Mouse (Mus musculus) forebrain, embryonic 15.5 days (tissue): ENCODE measurements around the gene Atp8a2. TPM values are rescaled to one million over a fixed set of nuclear protein-coding genes. Genes with fewer than 3 reads are reported as not detected.
A peak's percentile ranks its signal among the peaks of the same experiment; 100 is the strongest.

Experiments used
- ATAC-seq: fragments of 200-750 bp; cut with Nextera tagmentation; replicated peaks from 2 replicates; pipeline ENCODE4 v1.8.0; 2017; ENCODE audit warnings: mild to moderate bottlenecking, moderate TSS enrichment, moderate library complexity
- H3K27ac ChIP-seq: fragments of 300-500 bp; sonication (generic); replicated peaks from 2 replicates; pipeline ENCODE4 v1.5.1; 2015; ENCODE audit warnings: mild to moderate bottlenecking, inconsistent platforms
- H3K27me3 ChIP-seq: fragments of 300-500 bp; sonication (generic); 2 replicates; pipeline ENCODE4 v1.6.1; 2015; ENCODE audit warnings: inconsistent platforms
- H3K36me3 ChIP-seq: fragments of 300-500 bp; sonication (generic); 2 replicates; pipeline ENCODE4 v1.6.1; 2015; ENCODE audit warnings: mild to moderate bottlenecking, inconsistent platforms
- H3K4me1 ChIP-seq: fragments of 300-500 bp; sonication (generic); 2 replicates; pipeline ENCODE4 v1.6.1; 2015; ENCODE audit warnings: inconsistent platforms
- H3K4me2 ChIP-seq: fragments of 300-500 bp; sonication (generic); replicated peaks from 2 replicates; pipeline ENCODE4 v1.6.1; 2015; ENCODE audit warnings: mild to moderate bottlenecking, inconsistent platforms
- H3K4me3 ChIP-seq: fragments of 300-500 bp; sonication (generic); 2 replicates; pipeline ENCODE4 v1.5.1; 2015; ENCODE audit warnings: mild to moderate bottlenecking, inconsistent platforms
- H3K9ac ChIP-seq: fragments of 300-500 bp; sonication (generic); replicated peaks from 2 replicates; pipeline ENCODE4 v1.6.1; 2015; ENCODE audit warnings: mild to moderate bottlenecking, inconsistent platforms
- H3K9me3 ChIP-seq: fragments of 300-500 bp; sonication (generic); 2 replicates; pipeline ENCODE4 v1.6.1; 2016; ENCODE audit warnings: inconsistent platforms
- WGBS: fragments of 180-500 bp; shearing (Covaris S2); methylation state at CpG from one replicate; pipeline ENCODE4 v1.1.7; 2015; ENCODE audit warnings: mixed read lengths; 5-methylcytosine and 5-hydroxymethylcytosine counted together
- polyA plus RNA-seq: library from polyadenylated mRNA; unstranded; fragments of >200 nt; fragmentation: Nextera tagmentation; extraction: Ambion mirVana; gene quantifications from 2 replicates; pipeline ENCODE4 v1.2.1, GENCODE M21; 2015

Gene Atp8a2
- polyA plus RNA-seq, 1 experiment from 2014 or later = 31.7 TPM

GRCm38 (mm10) chr14:60181306-60181705 is 15.7 kb downstream of the Atp8a2 start:
- no peaks in the 10 kb centered on the region for H3K36me3 ChIP-seq
- no peaks in the 10 kb centered on the region for H3K27me3 ChIP-seq
- no peaks in the 10 kb centered on the region for H3K9me3 ChIP-seq
- 94% methylated on average over 2 of the region's 2 CpGs for WGBS
- H3K4me2 ChIP-seq = no peak overlapping the region
- H3K27ac ChIP-seq = no peak overlapping the region
- ATAC-seq = no peak
- H3K4me1 ChIP-seq = peaks cover 15% of the 10 kb centered on the region
- H3K9ac ChIP-seq = no peak overlapping the region
- no peak overlapping the region for H3K4me3 ChIP-seq

GRCm38 (mm10) chr14:60178571-60178955 is 18.4 kb downstream of the Atp8a2 start:
- H3K4me3 ChIP-seq = peak overlapping the region; percentile 92
- ATAC-seq = no peak
- peaks cover 6% of the 10 kb centered on the region; the same call in 1 of the 2 replicates for H3K27me3 ChIP-seq
- H3K9me3 ChIP-seq = no peaks in the 10 kb centered on the region
- H3K4me2 ChIP-seq = peak overlapping the region; percentile 93
- 52% methylated on average over 2 of the region's 2 CpGs for WGBS
- H3K9ac ChIP-seq = no peak overlapping the region
- no peaks in the 10 kb centered on the region for H3K36me3 ChIP-seq
- no peak overlapping the region for H3K27ac ChIP-seq
- H3K4me1 ChIP-seq = peaks cover 15% of the 10 kb centered on the region

DNA sequence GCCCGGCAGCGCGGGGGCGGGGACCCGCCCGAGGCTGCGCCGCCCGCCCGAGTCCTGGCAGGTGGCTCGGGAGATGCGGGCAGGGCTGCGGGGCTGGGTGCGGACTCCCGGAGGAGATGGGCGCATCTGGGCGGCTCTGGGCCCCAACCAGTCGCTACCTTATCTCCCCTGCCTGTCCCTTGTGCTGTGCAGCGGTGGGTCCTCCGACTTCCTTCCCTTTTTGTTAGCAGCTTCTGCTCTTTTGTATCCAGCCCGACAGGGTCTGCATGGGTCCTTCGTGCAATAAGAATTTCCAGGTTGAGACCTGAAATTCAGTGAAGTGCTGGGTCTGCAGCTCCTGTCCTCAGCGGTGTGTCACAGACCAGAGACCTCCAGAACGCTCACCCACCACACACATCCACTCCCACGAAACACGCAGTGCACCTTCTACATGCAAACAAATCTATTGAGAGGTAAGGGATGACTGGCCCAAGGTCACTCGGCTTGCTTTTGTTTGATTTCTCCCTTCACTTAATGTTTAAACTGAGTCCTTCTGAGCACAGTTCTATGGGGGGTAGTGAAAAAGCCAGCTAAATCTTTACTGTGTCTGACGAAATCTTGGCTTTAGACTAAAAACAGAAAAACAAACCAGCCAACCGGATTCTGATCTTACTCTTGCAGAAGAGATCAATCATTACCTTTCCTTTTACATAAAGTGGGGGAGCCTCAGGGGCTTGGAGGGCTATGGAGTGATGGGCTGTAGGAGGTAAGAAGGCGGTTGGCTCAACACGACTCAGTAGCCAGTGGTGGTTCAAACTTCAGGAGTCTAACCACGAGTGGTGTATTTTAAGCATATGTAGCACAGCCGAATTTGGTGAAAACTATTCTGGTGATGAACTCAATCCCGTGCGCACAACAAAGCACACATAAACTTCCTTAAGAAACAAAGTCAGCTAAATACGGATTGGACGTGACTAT is 19.1 kb downstream of the Atp8a2 start:
- ATAC-seq = peak; percentile 78
- peak overlapping the region; percentile 92 for H3K4me3 ChIP-seq
- peak overlapping the region; percentile 93 for H3K4me2 ChIP-seq
- peak overlapping the region; percentile 88 for H3K27ac ChIP-seq
- H3K4me1 ChIP-seq = peaks cover 17% of the 10 kb centered on the region
- peak overlapping the region; percentile 76 for H3K9ac ChIP-seq
- WGBS = 19% methylated on average over 37 of the region's 37 CpGs
- peaks cover 6% of the 10 kb centered on the region; the same call in 1 of the 2 replicates for H3K27me3 ChIP-seq
- H3K9me3 ChIP-seq = no peaks in the 10 kb centered on the region
- H3K36me3 ChIP-seq = no peaks in the 10 kb centered on the region

DNA sequence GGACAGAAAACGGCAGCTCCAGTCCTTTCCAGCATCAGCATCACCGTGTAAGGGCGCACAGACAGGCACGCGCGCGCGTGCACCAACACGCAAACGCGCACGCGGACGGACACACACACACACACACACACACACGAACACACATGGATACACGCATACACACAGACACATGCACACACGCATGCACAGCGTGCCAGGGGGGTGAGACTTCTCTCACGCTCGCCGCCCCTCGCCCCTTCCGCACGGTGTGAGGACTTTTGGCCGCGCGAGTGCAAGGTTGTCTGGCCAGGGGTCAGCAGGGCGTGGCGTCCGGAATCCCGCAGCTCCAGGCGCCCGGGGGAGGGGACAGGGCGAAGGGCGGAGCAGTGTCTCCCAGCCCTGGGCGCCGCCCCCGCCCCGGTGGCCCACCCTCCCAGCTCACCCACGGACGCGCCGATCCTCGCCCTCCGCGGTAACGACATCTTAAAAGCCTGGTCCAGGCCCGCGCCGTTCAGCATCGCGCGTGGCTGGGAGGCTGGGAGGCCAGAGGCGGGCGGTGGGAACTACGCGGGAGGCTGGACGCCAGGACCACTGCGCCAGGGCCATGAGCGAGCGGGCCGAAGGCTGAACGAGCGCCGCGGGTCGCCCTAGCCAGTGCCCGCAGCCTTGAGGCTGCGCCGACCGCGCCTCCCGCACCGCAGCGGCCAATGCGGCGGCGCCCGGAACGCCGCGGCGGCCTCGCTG is 19.9 kb downstream of the Atp8a2 start:
- peaks cover 6% of the 10 kb centered on the region; the same call in 1 of the 2 replicates for H3K27me3 ChIP-seq
- H3K4me1 ChIP-seq = peaks cover 17% of the 10 kb centered on the region
- ATAC-seq = peak; percentile 89
- H3K4me3 ChIP-seq = peak overlapping the region; percentile 92
- no peaks in the 10 kb centered on the region for H3K9me3 ChIP-seq
- H3K4me2 ChIP-seq = peak overlapping the region; percentile 93
- under 1% methylated on average over 84 of the region's 84 CpGs for WGBS
- H3K9ac ChIP-seq = peak overlapping the region; percentile 76
- peak overlapping the region; percentile 88 for H3K27ac ChIP-seq
- H3K36me3 ChIP-seq = no peaks in the 10 kb centered on the region

DNA sequence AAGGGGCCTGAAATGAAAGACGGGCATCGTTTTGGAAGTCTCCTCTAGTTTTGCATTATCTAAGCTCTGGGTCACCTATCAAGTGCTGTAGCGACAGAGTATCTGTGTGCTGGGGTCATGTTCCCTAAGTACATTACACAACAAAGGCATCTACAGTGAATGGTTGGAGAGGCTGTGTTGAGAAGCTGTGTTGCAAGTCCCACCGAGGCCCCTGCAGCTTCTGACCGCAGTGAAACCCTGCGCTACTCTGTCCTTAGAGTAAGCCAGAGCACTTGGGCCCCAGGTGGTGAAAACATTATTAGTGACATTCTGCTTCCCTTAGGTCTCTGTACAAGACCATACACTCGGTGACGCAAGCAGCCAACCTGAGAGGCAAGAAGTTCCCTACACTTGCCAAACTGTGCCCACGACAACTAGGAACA is 20.5 kb downstream of the Atp8a2 start:
- Histone ChIP-seq H3K27ac (peak overlapping the region; percentile 88; the same call in 1 of the 2 replicates), H3K4me1 (peaks cover 17% of the 10 kb centered on the region), H3K4me2 (peak overlapping the region; percentile 93), H3K36me3 (no peaks in the 10 kb centered on the region), H3K4me3 (peak overlapping the region; percentile 92), H3K9me3 (no peaks in the 10 kb centered on the region), H3K27me3 (peaks cover 6% of the 10 kb centered on the region; the same call in 1 of the 2 replicates), H3K9ac (peak overlapping the region; percentile 76)
- ATAC-seq = no peak
- 32% methylated on average over 9 of the region's 9 CpGs for WGBS

- H3K36me3 ChIP-seq = no peaks in the 10 kb centered on the region
- peaks cover 5% of the 10 kb centered on the region; the same call in 1 of the 2 replicates for H3K4me1 ChIP-seq
- H3K27me3 ChIP-seq = peaks cover 6% of the 10 kb centered on the region; the same call in 1 of the 2 replicates
- H3K4me2 ChIP-seq = no peak overlapping the region
- ATAC-seq = no peak
- H3K9ac ChIP-seq = no peak overlapping the region
- WGBS = 52% methylated on average over 12 of the region's 12 CpGs
- H3K4me3 ChIP-seq = no peak overlapping the region
- H3K27ac ChIP-seq = no peak overlapping the region
- H3K9me3 ChIP-seq = no peaks in the 10 kb centered on the region
Observed at GRCm38 (mm10) chr14:60172286-60173055, 24.5 kb downstream of the Atp8a2 start.

GRCm38 (mm10) chr14:60170845-60171610 is 26.0 kb downstream of the Atp8a2 start:
- H3K9me3 ChIP-seq = no peaks in the 10 kb centered on the region
- H3K4me3 ChIP-seq = no peak overlapping the region
- no peak overlapping the region for H3K4me2 ChIP-seq
- no peak overlapping the region for H3K27ac ChIP-seq
- peaks cover 6% of the 10 kb centered on the region; the same call in 1 of the 2 replicates for H3K27me3 ChIP-seq
- 0 out of 2 replicates have a peak, but pooled peaks cover 2% of the 10 kb centered on the region for H3K4me1 ChIP-seq
- 89% methylated on average over 16 of the region's 16 CpGs for WGBS
- no peak for ATAC-seq
- no peak overlapping the region for H3K9ac ChIP-seq
- H3K36me3 ChIP-seq = no peaks in the 10 kb centered on the region

DNA sequence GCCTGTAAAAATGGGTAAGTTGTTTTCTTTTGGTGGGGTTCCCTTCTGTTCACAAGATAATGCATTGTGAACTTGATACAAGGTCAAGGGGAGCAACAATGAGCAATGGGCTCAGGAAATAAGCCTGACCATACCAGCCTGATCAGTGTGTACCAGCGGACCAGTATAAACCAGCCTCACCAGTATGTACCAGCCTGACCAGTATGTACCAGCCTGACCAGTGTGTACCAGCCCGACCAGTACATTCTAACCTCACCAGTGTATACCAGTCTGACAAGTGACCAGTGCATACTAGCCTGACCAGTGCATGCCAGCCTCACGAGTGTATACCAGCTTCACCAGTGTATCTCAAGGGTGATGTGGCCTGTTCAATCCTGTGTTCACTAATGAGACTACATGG is 33.6 kb downstream of the Atp8a2 start:
- Histone ChIP-seq H3K4me3 (no peak overlapping the region), H3K27me3 (no peaks in the 10 kb centered on the region), H3K4me2 (no peak overlapping the region), H3K36me3 (no peaks in the 10 kb centered on the region), H3K4me1 (no peaks in the 10 kb centered on the region), H3K9ac (no peak overlapping the region), H3K27ac (no peak overlapping the region), H3K9me3 (no peaks in the 10 kb centered on the region)
- WGBS = 87% methylated on average over 3 of the region's 3 CpGs
- no peak for ATAC-seq

- no peak for ATAC-seq
- Histone ChIP-seq H3K9ac (no peak overlapping the region), H3K9me3 (no peaks in the 10 kb centered on the region), H3K4me2 (no peak overlapping the region), H3K27ac (no peak overlapping the region), H3K27me3 (no peaks in the 10 kb centered on the region), H3K4me3 (no peak overlapping the region), H3K36me3 (no peaks in the 10 kb centered on the region), H3K4me1 (no peaks in the 10 kb centered on the region)
- 85% methylated on average over 11 of the region's 11 CpGs for WGBS
Observed at GRCm38 (mm10) chr14:60152373-60152772, 44.6 kb downstream of the Atp8a2 start.

DNA sequence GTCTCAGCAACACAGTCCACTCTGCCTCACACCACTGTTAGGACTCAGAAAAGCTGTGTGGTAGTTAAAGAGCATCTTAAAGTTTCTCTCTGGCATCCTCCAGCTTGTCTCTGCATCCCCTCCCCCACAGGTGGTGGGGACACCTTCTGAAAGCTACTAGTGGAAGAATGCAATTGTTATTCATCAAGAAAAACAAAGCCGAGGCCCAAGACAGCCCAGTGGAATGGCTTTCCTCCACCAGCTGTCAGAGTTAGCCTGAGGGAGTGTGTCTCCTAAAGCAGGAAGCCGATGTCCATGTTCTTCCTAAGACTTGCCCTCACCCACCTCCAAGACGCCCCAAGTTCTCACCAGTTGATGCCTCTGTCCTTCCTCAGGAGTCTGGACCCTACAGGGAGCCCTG is 48.1 kb downstream of the Atp8a2 start:
- Histone ChIP-seq H3K27me3 (no peaks in the 10 kb centered on the region), H3K9ac (no peak overlapping the region), H3K4me3 (no peak overlapping the region), H3K27ac (no peak overlapping the region), H3K36me3 (no peaks in the 10 kb centered on the region), H3K9me3 (no peaks in the 10 kb centered on the region), H3K4me2 (no peak overlapping the region), H3K4me1 (no peaks in the 10 kb centered on the region)
- WGBS = 49% methylated on average over 3 of the region's 3 CpGs
- no peak for ATAC-seq

DNA sequence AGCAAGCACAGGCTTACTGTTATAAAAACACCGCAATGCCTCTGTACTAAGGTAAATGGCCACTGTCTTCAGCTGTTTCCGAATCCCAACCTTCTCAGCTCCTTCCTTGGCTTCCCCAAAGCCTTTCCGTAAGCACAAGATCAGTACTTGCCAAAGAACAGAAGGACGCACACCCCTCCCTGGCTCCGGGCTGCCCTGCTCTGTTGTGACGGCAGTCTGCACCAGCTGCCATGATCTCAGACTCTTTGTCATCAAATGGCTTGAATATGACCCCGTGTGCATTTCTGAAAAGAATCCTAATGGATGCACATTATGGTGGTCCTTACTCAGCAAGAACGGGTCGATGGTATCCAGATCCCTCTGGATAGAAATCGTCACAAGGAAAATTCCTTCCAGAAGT is 53.7 kb downstream of the Atp8a2 start:
- no peak overlapping the region for H3K4me3 ChIP-seq
- H3K27me3 ChIP-seq = no peaks in the 10 kb centered on the region
- no peaks in the 10 kb centered on the region for H3K4me1 ChIP-seq
- H3K9ac ChIP-seq = no peak overlapping the region
- no peaks in the 10 kb centered on the region for H3K36me3 ChIP-seq
- H3K9me3 ChIP-seq = no peaks in the 10 kb centered on the region
- no peak overlapping the region for H3K4me2 ChIP-seq
- ATAC-seq = no peak
- no peak overlapping the region for H3K27ac ChIP-seq
- 73% methylated on average over 10 of the region's 10 CpGs for WGBS
